Mouse (Mus musculus) A20 (cell line): ENCODE measurements around the gene Pepd.

Source experiments
- DNase-seq: peaks from one replicate; pipeline ENCODE4 v3.0.0-alpha.2; 2011; ENCODE audit warnings: low read depth, low spot score

Pepd gene

GRCm38 (mm10) chr7:34983702-34984475, 71.7 kb downstream of the Pepd start:
- no peak for DNase-seq

- no peak for DNase-seq
Measured at GRCm38 (mm10) chr7:34984526-34985133, 72.5 kb downstream of the Pepd start.

GRCm38 (mm10) chr7:34985216-34985615, 73.0 kb downstream of the Pepd start:
- no peak for DNase-seq

- DNase-seq, result no peak
Measured at GRCm38 (mm10) chr7:34985646-34986045, 73.5 kb downstream of the Pepd start.

- DNase-seq, result no peak
Measured at GRCm38 (mm10) chr7:34986575-34987150, 74.5 kb downstream of the Pepd start.

GRCm38 (mm10) chr7:34987258-34987657, 75.1 kb downstream of the Pepd start:
- no peak for DNase-seq

- no peak for DNase-seq
Measured at GRCm38 (mm10) chr7:34988488-34988887, 76.3 kb downstream of the Pepd start.

- no peak for DNase-seq
Measured at GRCm38 (mm10) chr7:34991731-34992246, 79.6 kb downstream of the Pepd start.

- no peak for DNase-seq
Measured at GRCm38 (mm10) chr7:34992766-34993165, 80.6 kb downstream of the Pepd start.

GRCm38 (mm10) chr7:34995872-34996662, 83.9 kb downstream of the Pepd start:
- DNase-seq, result no peak

- peak; percentile 55 for DNase-seq
Measured at GRCm38 (mm10) chr7:35000839-35001238, 88.7 kb downstream of the Pepd start.

- DNase-seq, result no peak
Measured at GRCm38 (mm10) chr7:35003171-35003737, 91.1 kb downstream of the Pepd start.

- no peak for DNase-seq
Measured at GRCm38 (mm10) chr7:35006661-35007060, 94.5 kb downstream of the Pepd start.

GRCm38 (mm10) chr7:35013228-35013627, 101.0 kb downstream of the Pepd start:
- no peak for DNase-seq

GRCm38 (mm10) chr7:35015252-35015651, 103.1 kb downstream of the Pepd start:
- no peak for DNase-seq

- DNase-seq, result no peak
Measured at GRCm38 (mm10) chr7:35021365-35021764, 109.2 kb downstream of the Pepd start.

- no peak for DNase-seq
Measured at GRCm38 (mm10) chr7:35023251-35023650, 111.1 kb downstream of the Pepd start.

- no peak for DNase-seq
Measured at GRCm38 (mm10) chr7:35024426-35024825, 112.2 kb downstream of the Pepd start.

- DNase-seq, result peak; percentile 64
Measured at GRCm38 (mm10) chr7:35025409-35026275, 113.5 kb downstream of the Pepd start.

- no peak for DNase-seq
Measured at GRCm38 (mm10) chr7:35026276-35026630, 114.1 kb downstream of the Pepd start.
